Mouse (Mus musculus): ENCODE data around the gene Fam71e2.

GRCm38 (mm10) chr7:4793674-4794073, 22.6 kb upstream of the Fam71e2 start:
- TF ChIP-seq POLR2A (IDR thresholded peaks at IDR 0.05; ENCODE audit: insufficient read depth, low read depth, low read length) (no peak), CTCF (IDR thresholded peaks at IDR 0.05; ENCODE audit: insufficient read depth, low read depth, low read length) (no peak)

Data from olfactory bulb, adult 2 months (tissue).